Mouse (Mus musculus) E14TG2a.4 (cell line): ENCODE measurements at regions not wholly inside any gene's neighbourhood (a gene's known extent, or its start where the extent isn't known, plus 50 kb on each side); places are given as distances from the start of the nearest gene placed in this dataset.

Experiments used
- H3K27me3 ChIP-seq: 2 replicates; pipeline ENCODE4 v1.6.1; 2014; ENCODE audit warnings: low read length, control low read depth; ENCODE audit not compliant: insufficient read depth
- H3K36me3 ChIP-seq: 2 replicates; pipeline ENCODE4 v1.6.1; 2014; ENCODE audit warnings: low read length, control low read depth; ENCODE audit not compliant: insufficient read depth
- H3K4me1 ChIP-seq: replicated peaks from 2 replicates; pipeline ENCODE4 v1.6.1; 2014; ENCODE audit warnings: low read depth, low read length, control low read depth
- H3K4me3 ChIP-seq: replicated peaks from 2 replicates; pipeline ENCODE4 v1.5.1; 2014; ENCODE audit warnings: mild to moderate bottlenecking, low read length
- H3K9me3 ChIP-seq: 2 replicates; pipeline ENCODE4 v1.6.1; 2014; ENCODE audit warnings: low read length, control low read depth
- CTCF ChIP-seq: conservative IDR thresholded peaks from 2 replicates; pipeline ENCODE4 v1.5.1; 2014; ENCODE audit warnings: low read length
- NANOG ChIP-seq: IDR thresholded peaks from 2 replicates; pipeline ENCODE4 v1.6.1; 2014; ENCODE audit warnings: borderline replicate concordance, low read length, mixed read lengths
- POU5F1 ChIP-seq: IDR thresholded peaks from 2 replicates; pipeline ENCODE4 v1.6.1; 2014; ENCODE audit warnings: low read length, borderline replicate concordance

GRCm38 (mm10) chr3:40200174-40200573 is 330.9 kb upstream of the Intu start:
- no peaks in the 10 kb centered on the region for H3K9me3 ChIP-seq
- TF ChIP-seq POU5F1 (no peak), NANOG (no peak), CTCF (no peak)
- H3K36me3 ChIP-seq = no peaks in the 10 kb centered on the region
- no peaks in the 10 kb centered on the region for H3K27me3 ChIP-seq
- H3K4me1 ChIP-seq = no peaks in the 10 kb centered on the region
- H3K4me3 ChIP-seq = no peak overlapping the region

GRCm38 (mm10) chr3:40206326-40206725 is 324.8 kb upstream of the Intu start:
- Histone ChIP-seq H3K36me3 (no peaks in the 10 kb centered on the region), H3K4me3 (no peak overlapping the region), H3K9me3 (no peaks in the 10 kb centered on the region), H3K27me3 (no peaks in the 10 kb centered on the region), H3K4me1 (no peaks in the 10 kb centered on the region)
- TF ChIP-seq NANOG (no peak), POU5F1 (no peak), CTCF (no peak)

- Histone ChIP-seq H3K4me1 (no peaks in the 10 kb centered on the region), H3K9me3 (peaks cover 14% of the 10 kb centered on the region), H3K36me3 (no peaks in the 10 kb centered on the region), H3K27me3 (no peaks in the 10 kb centered on the region), H3K4me3 (no peak overlapping the region)
- no peak for TF ChIP-seq POU5F1
- TF ChIP-seq CTCF = no peak
- no peak for TF ChIP-seq NANOG
Observed at GRCm38 (mm10) chr3:40211793-40212192, 319.3 kb upstream of the Intu start.

- no peaks in the 10 kb centered on the region for H3K4me1 ChIP-seq
- no peaks in the 10 kb centered on the region for H3K27me3 ChIP-seq
- H3K36me3 ChIP-seq = no peaks in the 10 kb centered on the region
- no peak for TF ChIP-seq CTCF
- no peak for TF ChIP-seq POU5F1
- no peak for TF ChIP-seq NANOG
- H3K4me3 ChIP-seq = no peak overlapping the region
- H3K9me3 ChIP-seq = peaks cover 10% of the 10 kb centered on the region; the same call in 1 of the 2 replicates
Observed at GRCm38 (mm10) chr3:40226772-40227171, 304.3 kb upstream of the Intu start.

- no peaks in the 10 kb centered on the region for H3K36me3 ChIP-seq
- no peaks in the 10 kb centered on the region for H3K4me1 ChIP-seq
- H3K9me3 ChIP-seq = no peaks in the 10 kb centered on the region
- no peak overlapping the region for H3K4me3 ChIP-seq
- TF ChIP-seq NANOG (no peak), POU5F1 (no peak), CTCF (no peak)
- H3K27me3 ChIP-seq = no peaks in the 10 kb centered on the region
Observed at GRCm38 (mm10) chr3:40243499-40244101, 287.5 kb upstream of the Intu start.

GRCm38 (mm10) chr3:40254376-40254775 is 276.7 kb upstream of the Intu start:
- Histone ChIP-seq H3K9me3 (no peaks in the 10 kb centered on the region), H3K4me3 (no peak overlapping the region), H3K27me3 (no peaks in the 10 kb centered on the region), H3K36me3 (no peaks in the 10 kb centered on the region), H3K4me1 (no peaks in the 10 kb centered on the region)
- TF ChIP-seq CTCF = no peak
- no peak for TF ChIP-seq NANOG
- no peak for TF ChIP-seq POU5F1

GRCm38 (mm10) chr3:40262536-40262935 is 268.6 kb upstream of the Intu start:
- no peaks in the 10 kb centered on the region for H3K4me1 ChIP-seq
- TF ChIP-seq NANOG = no peak
- TF ChIP-seq CTCF = no peak
- TF ChIP-seq POU5F1 = no peak
- no peak overlapping the region for H3K4me3 ChIP-seq

GRCm38 (mm10) chr3:40267514-40267913 is 263.6 kb upstream of the Intu start:
- TF ChIP-seq CTCF (no peak), POU5F1 (no peak), NANOG (no peak)
- Histone ChIP-seq H3K4me1 (no peaks in the 10 kb centered on the region), H3K36me3 (no peaks in the 10 kb centered on the region), H3K27me3 (no peaks in the 10 kb centered on the region), H3K9me3 (peaks cover 21% of the 10 kb centered on the region), H3K4me3 (no peak overlapping the region)

More at GRCm38 (mm10) chr3:40262536-40262935, 268.6 kb upstream of the Intu start:
- H3K36me3 ChIP-seq = no peaks in the 10 kb centered on the region
- H3K9me3 ChIP-seq = no peaks in the 10 kb centered on the region
- H3K27me3 ChIP-seq = no peaks in the 10 kb centered on the region

GRCm38 (mm10) chr3:40282926-40283325 is 248.2 kb upstream of the Intu start:
- TF ChIP-seq CTCF = no peak
- no peak for TF ChIP-seq NANOG
- TF ChIP-seq POU5F1 = no peak
- H3K4me1 ChIP-seq = no peaks in the 10 kb centered on the region
- H3K36me3 ChIP-seq = no peaks in the 10 kb centered on the region
- H3K9me3 ChIP-seq = peaks cover 6% of the 10 kb centered on the region; the same call in 1 of the 2 replicates
- H3K4me3 ChIP-seq = no peak overlapping the region
- no peaks in the 10 kb centered on the region for H3K27me3 ChIP-seq
